Mouse (Mus musculus) embryo, embryonic 10.5 days (tissue): ENCODE data around the gene Btbd17.
A peak's percentile ranks its signal among the peaks of the same experiment; 100 is the strongest.

Experiments used
- DNase-seq: peaks from one replicate; pipeline ENCODE4 v3.0.0-alpha.2; 2015; ENCODE audit warnings: low spot score

Btbd17 gene

GRCm38 (mm10) chr11:114764820-114765818 lies 30.6 kb downstream of the Btbd17 start, which contains the start of gene Kif19a:
TSS of gene Kif19a (plus strand) at chr11:114765388.
- peak; percentile 84 for DNase-seq

DNA sequence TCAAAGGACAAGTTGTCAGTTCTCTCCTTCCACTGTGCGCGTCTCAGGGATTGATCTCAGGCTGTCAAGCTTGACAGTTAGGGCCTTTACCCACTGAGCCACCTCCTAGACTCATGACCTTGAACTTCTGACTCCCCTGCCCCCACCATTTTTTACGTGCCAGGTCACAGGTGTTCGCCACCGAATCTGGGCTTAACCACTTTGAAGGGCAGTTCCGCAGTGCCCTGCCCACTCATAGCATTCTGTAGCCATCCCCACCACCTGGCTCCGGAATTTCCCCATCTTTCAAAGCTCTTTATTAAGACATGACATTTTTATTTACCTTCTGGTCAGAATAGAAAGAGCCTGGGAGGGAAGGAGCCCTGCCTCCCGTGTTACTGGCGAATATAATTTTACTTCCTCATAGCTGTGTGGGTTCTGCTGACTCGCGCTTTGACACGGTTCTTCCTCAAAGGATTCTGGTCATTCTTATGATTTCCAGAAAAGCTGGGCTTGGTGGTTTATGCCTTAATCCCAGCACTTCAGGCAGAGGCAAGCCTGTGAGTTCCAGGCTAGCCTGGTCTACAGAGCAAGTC lies 48.1 kb downstream of the Btbd17 start:
- no peak for DNase-seq

- peak; percentile 96 for DNase-seq
These were observed 50.6 kb downstream of the Btbd17 start for GRCm38 (mm10) chr11:114745134-114745533.

DNA sequence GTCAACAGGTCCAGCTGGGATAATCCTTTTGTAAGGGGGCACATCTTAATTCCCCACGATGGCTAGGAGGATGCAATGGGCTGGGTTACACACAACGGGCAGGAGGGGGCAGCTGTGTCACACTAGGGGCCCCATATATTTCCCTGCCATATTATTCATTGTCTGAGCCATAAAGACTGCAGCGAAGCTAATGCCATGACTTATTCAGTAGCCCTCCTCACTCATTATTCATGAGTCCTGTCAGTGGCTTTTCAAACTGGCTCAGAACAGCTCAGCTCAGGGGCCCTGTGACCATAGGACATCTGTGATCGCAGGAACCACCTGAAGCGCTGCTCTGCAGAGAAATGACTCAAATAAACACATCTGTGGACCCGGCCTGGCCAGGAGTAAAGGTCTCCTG lies 54.3 kb downstream of the Btbd17 start:
- peak; percentile 71 for DNase-seq
